Mouse (Mus musculus) brain, embryonic 14.5 days (tissue): ENCODE data around the gene Bcl11a.

Experiments used
- CTCF ChIP-seq: fragments of 200-500 bp; IDR thresholded peaks from 2 replicates; pipeline ENCODE4 v1.5.1; 2012; ENCODE audit warnings: inconsistent platforms, mild to moderate bottlenecking, moderate library complexity, borderline replicate concordance; ENCODE audit not compliant: insufficient read depth, insufficient read length; ENCODE audit errors: extremely low read depth
- POLR2A ChIP-seq: fragments of 200-500 bp; IDR thresholded peaks from 2 replicates; pipeline ENCODE4 v1.6.1; 2012; ENCODE audit warnings: mild to moderate bottlenecking, inconsistent platforms, borderline replicate concordance; ENCODE audit not compliant: poor library complexity, insufficient read depth, insufficient read length, severe bottlenecking; ENCODE audit errors: extremely low read depth

DNA sequence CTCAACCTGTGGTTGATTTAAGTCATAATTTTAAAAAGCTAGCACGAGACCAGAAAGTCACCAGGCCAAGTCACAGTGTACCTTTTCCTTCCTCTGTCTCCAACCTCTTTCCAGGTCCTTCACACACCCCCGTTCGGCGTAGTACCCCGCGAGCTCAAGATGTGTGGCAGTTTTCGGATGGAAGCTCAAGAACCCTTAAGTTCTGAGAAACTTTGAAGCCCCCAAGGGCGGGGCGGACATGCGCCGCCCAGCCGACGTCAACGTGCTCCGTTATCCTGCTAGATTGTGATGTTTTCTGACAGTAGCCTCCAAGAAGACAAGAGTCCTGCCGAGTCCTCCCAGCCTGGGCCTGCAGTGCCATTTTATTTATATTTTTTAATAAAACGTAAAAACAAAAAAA, 94.7 kb downstream of the Bcl11a start:
- TF ChIP-seq CTCF (no peak), POLR2A (no peak)
